Mouse (Mus musculus) C2C12 (cell line): ENCODE data around the gene Tnni2.

Experiments
- CEBPB ChIP-seq: IDR thresholded peaks from one replicate; pipeline ENCODE4 v1.6.1; 2011; ENCODE audit warnings: low read depth, mild to moderate bottlenecking, control low read depth, moderate library complexity
- CTCF ChIP-seq: IDR thresholded peaks from one replicate; pipeline ENCODE4 v1.5.1; 2011; ENCODE audit not compliant: control insufficient read depth, insufficient read depth, insufficient read length
- FOSL1 ChIP-seq: IDR thresholded peaks from one replicate; pipeline ENCODE4 v1.8.0; 2011; ENCODE audit warnings: mild to moderate bottlenecking, low read length; ENCODE audit not compliant: poor library complexity, insufficient read depth, severe bottlenecking
- MAX ChIP-seq: IDR thresholded peaks from one replicate; pipeline ENCODE4 v1.6.1; 2011; ENCODE audit warnings: mild to moderate bottlenecking, control low read depth
- MYOD1 ChIP-seq: IDR thresholded peaks from one replicate; pipeline ENCODE4 v1.6.1; 2011; ENCODE audit warnings: low read depth; ENCODE audit not compliant: control insufficient read depth, insufficient read length
- MYOG ChIP-seq: IDR thresholded peaks from one replicate; pipeline ENCODE4 v1.6.1; 2011; ENCODE audit not compliant: control insufficient read depth, insufficient read length; ENCODE audit errors: extremely low read depth
- USF1 ChIP-seq: IDR thresholded peaks from one replicate; pipeline ENCODE4 v1.6.1; 2011; ENCODE audit warnings: low read depth, mild to moderate bottlenecking, control low read depth, moderate library complexity

DNA sequence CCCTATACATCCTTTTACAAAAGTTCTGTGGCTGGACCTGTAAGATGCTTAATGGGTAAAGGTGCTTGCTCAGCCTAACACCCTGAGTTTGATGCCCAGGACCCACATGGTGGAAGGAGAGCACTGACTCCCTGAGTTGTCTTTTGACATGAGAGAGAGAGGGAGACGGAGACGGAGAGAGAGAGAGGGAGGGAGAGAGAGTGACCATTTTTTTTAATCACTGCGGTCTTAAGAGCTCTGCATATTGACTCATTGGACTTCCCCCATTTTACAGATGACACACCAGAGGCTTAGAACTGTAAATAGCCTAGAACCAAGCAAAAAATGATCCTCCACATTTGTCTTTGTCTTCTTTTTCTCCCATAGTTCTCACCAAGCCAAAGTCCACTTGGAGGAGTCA lies 46.4 kb downstream of the Tnni2 start:
- TF ChIP-seq CTCF (no peak), MAX (no peak), USF1 (no peak), MYOD1 (no peak), FOSL1 (no peak), MYOG (no peak), CEBPB (no peak)
